Mouse (Mus musculus): ENCODE results near the gene Rhox7b. TPM values are rescaled to one million over a fixed set of nuclear protein-coding genes. Genes with fewer than 3 reads are reported as not detected.

Gene Rhox7b
- total and polyA plus RNA-seq, 2 experiments from 2014 or later, result not detected

- ATAC-seq (ENCODE audit: insufficient read depth, low read depth), result no peak
- no peak for DNase-seq (ENCODE audit: low spot score)
- Histone ChIP-seq H3K27me3 (ENCODE audit: control insufficient read depth, insufficient read depth, low read length) (no peaks in the 10 kb centered on the region), H3K4me2 (ENCODE audit: low read depth, low read length) (no peak overlapping the region), H3K9me3 (replicated peaks; ENCODE audit: control insufficient read depth, low read length) (no peaks in the 10 kb centered on the region), H3K27ac (ENCODE audit: low read depth) (no peak overlapping the region), H3K4me1 (ENCODE audit: control insufficient read depth, insufficient read depth) (no peaks in the 10 kb centered on the region), H3K4me3 (ENCODE audit: low read depth, low read length) (no peak overlapping the region), H3K36me3 (replicated peaks; ENCODE audit: control insufficient read depth, insufficient read depth, low read length) (no peaks in the 10 kb centered on the region), H3K9ac (replicated peaks; ENCODE audit: low read depth, low read length) (no peak overlapping the region)
- TF ChIP-seq CTCF (IDR thresholded peaks at IDR 0.05; ENCODE audit: low read depth), result no peak
- no peak for TF ChIP-seq EP300 (IDR thresholded peaks at IDR 0.05; ENCODE audit: low read depth)
- WGBS, result 85% methylated on average over 2 of the region's 2 CpGs
Observed at GRCm38 (mm10) chrX:37871641-37872040, 25.4 kb downstream of the Rhox7b start.

Other genes with a start within 250 kb of the Rhox7b start
- gene Rhox4g, start 245.9 kb downstream of the Rhox7b start, total RNA-seq (2014; rRNA removed; ENCODE audit: low replicate concordance), result not detected in 2 replicates
- not detected in 2 replicates for gene Rhox4g, start 245.9 kb downstream of the Rhox7b start, polyA plus RNA-seq (2015; fragmentation: Nextera tagmentation; extraction: Ambion mirVana)
- gene Rhox3h, start 228.5 kb downstream of the Rhox7b start, total RNA-seq (2014; rRNA removed; ENCODE audit: low replicate concordance), result not detected in 2 replicates
- gene Rhox3h, start 228.5 kb downstream of the Rhox7b start, polyA plus RNA-seq (2015; fragmentation: Nextera tagmentation; extraction: Ambion mirVana), result not detected in 2 replicates
- not detected in 2 replicates for gene Rhox2h, start 224.0 kb downstream of the Rhox7b start, total RNA-seq (2014; rRNA removed; ENCODE audit: low replicate concordance)
- gene Rhox2h, start 224.0 kb downstream of the Rhox7b start, polyA plus RNA-seq (2015; fragmentation: Nextera tagmentation; extraction: Ambion mirVana), result not detected in 2 replicates
- 0.54 TPM in 1 of 2 replicates, not detected in the other for gene Rhox5, start 92.4 kb downstream of the Rhox7b start, total RNA-seq (2014; rRNA removed; ENCODE audit: low replicate concordance)
- gene Rhox5, start 92.4 kb downstream of the Rhox7b start, polyA plus RNA-seq (2015; fragmentation: Nextera tagmentation; extraction: Ambion mirVana), result 8.0 and 8.4 TPM in 2 replicates
- gene Rhox6, start 70.3 kb downstream of the Rhox7b start, total RNA-seq (2014; rRNA removed; ENCODE audit: low replicate concordance), result not detected in 2 replicates
- gene Rhox6, start 70.3 kb downstream of the Rhox7b start, polyA plus RNA-seq (2015; fragmentation: Nextera tagmentation; extraction: Ambion mirVana), result not detected in 2 replicates
- not detected in 2 replicates for gene Rhox7a, start 65.5 kb downstream of the Rhox7b start, total RNA-seq (2014; rRNA removed; ENCODE audit: low replicate concordance)
- not detected in 2 replicates for gene Rhox7a, start 65.5 kb downstream of the Rhox7b start, polyA plus RNA-seq (2015; fragmentation: Nextera tagmentation; extraction: Ambion mirVana)
- not detected in 2 replicates for gene Rhox8, start 18.3 kb downstream of the Rhox7b start, total RNA-seq (2014; rRNA removed; ENCODE audit: low replicate concordance)
- 0.12 TPM in 1 of 2 replicates, not detected in the other for gene Rhox8, start 18.3 kb downstream of the Rhox7b start, polyA plus RNA-seq (2015; fragmentation: Nextera tagmentation; extraction: Ambion mirVana)
- not detected in 2 replicates for gene Rhox9, start 4.5 kb upstream of the Rhox7b start, total RNA-seq (2014; rRNA removed; ENCODE audit: low replicate concordance)
- not detected in 2 replicates for gene Rhox9, start 4.5 kb upstream of the Rhox7b start, polyA plus RNA-seq (2015; fragmentation: Nextera tagmentation; extraction: Ambion mirVana)
- not detected in 2 replicates for gene Btg1-ps1, start 121.6 kb upstream of the Rhox7b start, total RNA-seq (2014; rRNA removed; ENCODE audit: low replicate concordance)
- not detected in 2 replicates for gene Btg1-ps1, start 121.6 kb upstream of the Rhox7b start, polyA plus RNA-seq (2015; fragmentation: Nextera tagmentation; extraction: Ambion mirVana)
- gene Btg1-ps2, start 145.9 kb upstream of the Rhox7b start, total RNA-seq (2014; rRNA removed; ENCODE audit: low replicate concordance), result not detected in 2 replicates
- gene Btg1-ps2, start 145.9 kb upstream of the Rhox7b start, polyA plus RNA-seq (2015; fragmentation: Nextera tagmentation; extraction: Ambion mirVana), result not detected in 2 replicates
- not detected in 2 replicates for gene Rhox10, start 169.2 kb upstream of the Rhox7b start, total RNA-seq (2014; rRNA removed; ENCODE audit: low replicate concordance)
- gene Rhox10, start 169.2 kb upstream of the Rhox7b start, polyA plus RNA-seq (2015; fragmentation: Nextera tagmentation; extraction: Ambion mirVana), result not detected in 2 replicates
- gene Rhox11, start 187.9 kb upstream of the Rhox7b start, total RNA-seq (2014; rRNA removed; ENCODE audit: low replicate concordance), result not detected in 2 replicates
- gene Rhox11, start 187.9 kb upstream of the Rhox7b start, polyA plus RNA-seq (2015; fragmentation: Nextera tagmentation; extraction: Ambion mirVana), result not detected in 2 replicates
- gene Rhox12, start 213.7 kb upstream of the Rhox7b start, total RNA-seq (2014; rRNA removed; ENCODE audit: low replicate concordance), result not detected in 2 replicates
- not detected in 2 replicates for gene Rhox12, start 213.7 kb upstream of the Rhox7b start, polyA plus RNA-seq (2015; fragmentation: Nextera tagmentation; extraction: Ambion mirVana)
- gene Rhox13, start 224.0 kb upstream of the Rhox7b start, total RNA-seq (2014; rRNA removed; ENCODE audit: low replicate concordance), result not detected in 2 replicates
- not detected in 2 replicates for gene Rhox13, start 224.0 kb upstream of the Rhox7b start, polyA plus RNA-seq (2015; fragmentation: Nextera tagmentation; extraction: Ambion mirVana)